Mouse (Mus musculus): ENCODE measurements around the gene Stat6.
"Not testable (repeated sequence)": the region's sequence is repeated elsewhere in the genome, so short reads cannot be mapped to it uniquely, and the experiment has no call there.

Gene Stat6

GRCm38 (mm10) chr10:127652906-127653638 lies 10.3 kb downstream of the Stat6 start:
- no peak for DNase-seq (ENCODE audit: low spot score)

- no peak for DNase-seq (ENCODE audit: low spot score)
These were observed 12.3 kb downstream of the Stat6 start for GRCm38 (mm10) chr10:127654970-127655579.

DNA sequence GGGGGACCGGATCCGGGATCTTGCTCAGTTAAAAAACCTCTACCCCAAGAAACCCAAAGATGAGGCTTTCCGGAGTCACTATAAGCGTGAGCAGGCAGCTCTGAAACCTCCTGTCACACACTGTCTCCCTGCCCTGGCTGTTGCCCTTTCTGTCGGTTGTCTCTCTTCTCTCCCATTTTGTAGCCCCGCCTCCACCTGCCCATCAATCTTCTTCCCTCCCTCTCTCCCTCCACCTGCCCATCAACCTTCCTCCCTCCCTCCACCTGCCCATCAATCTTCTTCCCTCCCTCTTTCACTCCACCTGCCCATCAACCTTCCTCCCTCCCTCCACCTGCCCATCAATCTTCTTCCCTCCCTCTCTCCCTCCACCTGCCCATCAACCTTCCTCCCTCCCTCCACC lies 14.8 kb downstream of the Stat6 start:
- DNase-seq (ENCODE audit: low spot score): not testable (repeated sequence)

DNA sequence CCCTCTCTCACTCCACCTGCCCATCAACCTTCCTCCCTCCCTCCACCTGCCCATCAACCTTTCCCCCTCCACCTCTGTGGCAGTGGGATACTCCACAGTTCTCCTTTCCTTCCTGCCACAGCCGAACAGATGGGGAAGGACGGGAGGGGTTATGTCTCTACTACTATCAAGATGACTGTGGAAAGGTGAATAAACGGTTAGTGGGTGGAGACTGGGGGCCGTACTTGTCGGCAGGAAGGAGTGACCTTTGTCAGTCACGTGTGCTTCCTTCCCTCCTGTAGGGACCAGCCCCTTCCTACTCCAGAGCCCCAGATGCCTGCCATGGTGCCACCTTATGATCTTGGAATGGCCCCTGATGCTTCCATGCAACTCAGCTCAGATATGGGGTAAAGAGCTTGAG lies 15.3 kb downstream of the Stat6 start:
- no peak for DNase-seq (ENCODE audit: low spot score)

- DNase-seq (ENCODE audit: low spot score): no peak
These were observed 16.8 kb downstream of the Stat6 start for GRCm38 (mm10) chr10:127659551-127659950.

DNA sequence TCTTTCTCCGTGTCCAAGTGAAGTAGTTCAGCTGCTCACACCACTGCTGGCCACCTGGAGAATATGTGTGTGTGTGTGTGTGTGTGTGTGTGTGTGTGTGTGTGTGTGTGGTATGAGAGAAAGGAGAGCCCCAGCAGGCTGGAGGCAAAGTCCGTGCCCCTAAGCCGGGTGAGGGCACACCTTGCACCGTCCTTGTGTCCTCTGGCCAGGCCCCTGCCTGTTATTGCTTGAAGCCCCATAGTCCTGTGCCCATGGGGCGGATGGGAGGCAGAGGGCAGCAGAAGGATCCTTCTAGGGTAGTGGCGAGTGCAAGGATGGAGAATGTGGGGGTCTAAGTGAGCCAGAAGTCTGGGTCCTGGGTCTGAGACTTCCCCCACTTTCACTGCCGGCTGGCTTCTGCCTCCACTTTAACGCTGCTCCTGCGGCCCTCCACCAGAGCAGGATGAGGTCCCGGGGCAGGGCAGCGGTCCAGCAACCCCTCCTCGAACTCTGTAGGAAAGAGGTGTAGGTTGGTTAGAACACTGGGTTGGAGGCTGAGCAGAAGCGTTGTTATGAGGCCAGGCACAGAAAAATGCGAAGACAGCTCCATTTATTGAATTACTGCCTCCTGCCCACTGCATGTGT lies 18.6 kb downstream of the Stat6 start:
- DNase-seq (ENCODE audit: low spot score): no peak

- no peak for DNase-seq (ENCODE audit: low spot score)
These were observed 19.3 kb downstream of the Stat6 start for GRCm38 (mm10) chr10:127661915-127662663.

GRCm38 (mm10) chr10:127662666-127663253 lies 20.0 kb downstream of the Stat6 start:
- no peak for DNase-seq (ENCODE audit: low spot score)

DNA sequence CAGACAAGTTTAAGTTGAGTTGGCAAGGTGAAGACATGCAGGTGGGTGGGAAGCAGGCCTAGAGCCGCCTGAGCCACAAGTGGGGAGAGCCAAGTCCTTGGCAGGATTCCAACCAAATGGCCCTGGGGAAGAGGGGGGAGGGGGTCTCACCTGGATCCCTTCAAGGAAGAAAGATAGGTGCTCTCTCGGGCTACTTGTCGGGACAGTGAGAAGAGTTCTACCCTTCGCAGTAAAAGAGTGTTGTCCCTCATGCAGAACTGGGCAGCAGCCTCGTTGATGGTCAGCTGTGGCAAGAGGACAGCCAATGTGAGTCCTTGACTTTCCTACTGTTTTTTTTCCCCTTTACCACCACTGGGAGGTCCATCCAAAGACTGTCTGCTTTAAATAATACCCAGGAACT lies 20.8 kb downstream of the Stat6 start:
- DNase-seq (ENCODE audit: low spot score): no peak

GRCm38 (mm10) chr10:127664166-127664565 lies 21.4 kb downstream of the Stat6 start:
- DNase-seq (ENCODE audit: low spot score): no peak

DNA sequence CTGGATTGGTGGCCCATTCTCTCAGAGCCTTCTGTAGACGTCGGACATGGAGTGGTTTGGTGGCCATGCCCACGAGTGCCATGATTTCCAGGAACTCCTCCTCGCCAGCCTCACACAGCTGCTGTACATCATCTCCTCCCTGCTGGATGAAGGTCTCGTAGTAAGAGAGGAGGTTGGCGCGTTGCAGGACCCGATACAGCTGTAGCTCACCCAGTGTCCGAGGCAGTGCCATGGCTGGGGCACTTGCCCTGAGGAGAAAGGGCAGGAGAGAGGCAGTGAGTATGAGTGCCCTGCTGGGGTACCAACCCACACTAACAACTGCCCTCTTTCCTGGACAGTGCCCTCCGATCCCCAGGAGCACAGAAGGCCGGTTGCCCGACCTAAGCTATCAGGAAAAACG lies 22.1 kb downstream of the Stat6 start:
- DNase-seq (ENCODE audit: low spot score): no peak

GRCm38 (mm10) chr10:127665366-127666181 lies 22.8 kb downstream of the Stat6 start:
- DNase-seq (ENCODE audit: low spot score): no peak

DNA sequence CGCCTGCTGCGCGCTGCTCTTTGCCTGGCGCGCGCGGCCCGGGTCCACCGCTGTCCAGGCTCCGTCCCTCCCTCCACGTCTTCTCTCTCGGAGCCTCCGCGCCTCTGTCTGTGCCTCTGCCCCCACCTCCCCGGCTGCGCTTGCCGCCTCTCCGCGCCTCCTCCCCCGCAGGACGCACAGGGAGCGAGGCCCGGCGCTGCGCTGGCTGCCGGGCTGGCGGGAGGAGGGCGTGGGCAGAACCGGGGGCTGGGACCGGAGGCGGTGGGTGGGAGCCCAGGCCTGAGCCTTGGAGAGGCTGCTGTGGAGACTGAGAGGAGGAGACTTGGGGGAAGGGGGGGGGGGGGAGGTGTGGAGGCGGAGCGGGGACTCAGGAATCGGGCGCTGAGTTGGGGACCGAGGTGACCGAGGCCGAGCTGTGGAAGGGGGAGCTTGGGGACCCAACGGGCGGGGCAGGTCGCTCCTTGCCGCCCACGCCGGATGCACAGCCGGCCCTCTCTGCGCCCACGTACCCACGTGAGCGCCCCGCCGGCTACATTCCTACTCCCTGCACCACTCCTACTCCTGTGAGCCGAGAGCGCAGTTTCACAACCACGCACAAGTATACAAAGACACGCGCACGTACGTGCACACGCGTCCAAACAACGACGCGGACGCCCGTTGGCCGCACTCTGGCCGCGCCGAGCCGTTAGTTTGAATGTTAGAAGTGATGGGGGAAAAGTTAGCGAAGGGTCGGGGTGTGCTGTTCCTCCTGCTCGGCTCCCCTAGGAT lies 23.9 kb downstream of the Stat6 start, which contains the start of gene Nemp1:
Gene Nemp1 (plus strand): TSS at position 401 of the 768 bp plus-strand sequence.
- no peak for DNase-seq (ENCODE audit: low spot score)

- no peak for DNase-seq (ENCODE audit: low spot score)
These were observed 24.7 kb downstream of the Stat6 start for GRCm38 (mm10) chr10:127667269-127668092.

- no peak for DNase-seq (ENCODE audit: low spot score)
These were observed 25.6 kb downstream of the Stat6 start, which contains the start of gene Nab2 for GRCm38 (mm10) chr10:127668093-127669050. Gene Nab2, minus strand, starts transcription at chr10:127668568.

GRCm38 (mm10) chr10:127669170-127669569 lies 26.4 kb downstream of the Stat6 start:
- no peak for DNase-seq (ENCODE audit: low spot score)

- DNase-seq (ENCODE audit: low spot score): no peak
These were observed 27.4 kb downstream of the Stat6 start for GRCm38 (mm10) chr10:127670185-127670584.

- DNase-seq (ENCODE audit: low spot score): no peak
These were observed 28.5 kb downstream of the Stat6 start for GRCm38 (mm10) chr10:127671276-127671675.

All from left cerebral cortex, adult 11 months (tissue).